Mouse (Mus musculus): ENCODE measurements around the gene Rsph1. TPM values are rescaled to one million over a fixed set of nuclear protein-coding genes. Genes with fewer than 3 reads are reported as not detected.

Gene Rsph1
- polyA plus RNA-seq (2012; rRNA removed; ENCODE audit: low replicate concordance), result 0.23 and 0.72 TPM in 2 replicates

DNA sequence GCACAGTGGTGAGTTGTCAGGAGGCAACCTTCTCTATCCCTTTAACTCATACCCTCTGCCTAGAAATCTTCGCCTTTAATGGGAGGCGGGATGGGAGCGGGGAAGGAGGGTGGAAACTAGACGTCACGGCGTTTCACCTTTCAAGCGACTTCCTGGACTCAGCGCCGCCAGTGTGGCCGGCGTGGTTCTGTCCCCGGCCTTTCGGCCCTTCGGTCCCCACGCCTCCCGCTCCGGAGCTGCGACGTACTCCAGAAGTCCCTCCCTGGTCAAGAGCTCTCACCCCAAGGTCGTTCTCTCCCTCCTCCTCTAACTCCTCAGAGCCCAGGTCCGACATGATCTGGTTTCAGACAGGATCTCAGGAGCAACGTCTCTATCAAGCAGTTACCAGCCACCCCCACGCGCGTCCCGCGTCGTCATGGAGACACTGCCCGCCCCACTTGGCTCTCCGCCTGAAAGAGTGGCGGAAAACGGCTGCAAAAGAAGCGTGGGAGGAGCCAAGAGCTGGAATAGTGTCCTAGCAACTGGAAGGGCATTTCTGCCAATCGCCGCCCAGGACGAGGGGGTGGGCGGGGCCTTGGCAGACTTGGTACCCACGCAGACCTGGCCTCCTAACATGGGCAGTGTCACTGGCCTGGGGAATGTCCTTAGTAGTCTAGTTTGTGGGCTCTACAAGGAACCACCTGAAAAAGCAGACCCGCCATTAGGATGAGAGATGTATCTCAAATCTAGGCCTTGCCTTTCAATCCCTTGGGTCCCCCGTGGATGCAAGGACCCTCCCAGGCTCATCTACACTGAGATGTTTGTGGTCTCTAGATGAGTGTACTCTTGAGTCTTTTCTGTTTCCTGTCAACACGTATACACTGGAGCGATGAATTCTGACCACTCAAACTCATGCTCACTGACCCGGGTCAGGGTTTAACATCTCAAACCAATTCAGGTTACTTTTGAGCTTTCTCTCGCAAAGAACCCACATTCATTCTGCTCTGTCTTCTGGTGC, at the start of gene Rsph1:
Gene Rsph1 (minus strand): TSS at position 462 of the 997 bp plus-strand sequence.

DNA sequence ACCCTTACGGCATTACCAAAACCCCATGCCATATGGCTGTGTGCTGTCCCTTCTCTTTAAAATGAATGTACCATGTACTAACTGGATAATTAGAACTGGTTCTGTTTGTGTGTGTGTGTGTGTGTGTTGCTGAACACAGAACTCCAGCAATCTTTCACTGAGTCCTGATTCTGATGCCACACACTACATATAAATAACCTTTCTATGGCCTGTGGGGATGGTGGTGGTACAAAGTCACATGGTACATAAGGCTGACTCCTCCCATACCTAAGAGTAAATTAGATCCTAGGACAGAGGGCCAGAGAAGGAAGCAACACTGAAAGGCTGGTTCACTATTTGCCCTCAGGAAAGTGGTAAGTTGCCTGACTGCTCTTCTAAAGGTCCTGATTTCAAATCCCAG, 9.3 kb upstream of the Rsph1 start, which contains the start of gene Slc37a1:
Gene Slc37a1 (plus strand): TSS at position 301 of the 400 bp plus-strand sequence.

DNA sequence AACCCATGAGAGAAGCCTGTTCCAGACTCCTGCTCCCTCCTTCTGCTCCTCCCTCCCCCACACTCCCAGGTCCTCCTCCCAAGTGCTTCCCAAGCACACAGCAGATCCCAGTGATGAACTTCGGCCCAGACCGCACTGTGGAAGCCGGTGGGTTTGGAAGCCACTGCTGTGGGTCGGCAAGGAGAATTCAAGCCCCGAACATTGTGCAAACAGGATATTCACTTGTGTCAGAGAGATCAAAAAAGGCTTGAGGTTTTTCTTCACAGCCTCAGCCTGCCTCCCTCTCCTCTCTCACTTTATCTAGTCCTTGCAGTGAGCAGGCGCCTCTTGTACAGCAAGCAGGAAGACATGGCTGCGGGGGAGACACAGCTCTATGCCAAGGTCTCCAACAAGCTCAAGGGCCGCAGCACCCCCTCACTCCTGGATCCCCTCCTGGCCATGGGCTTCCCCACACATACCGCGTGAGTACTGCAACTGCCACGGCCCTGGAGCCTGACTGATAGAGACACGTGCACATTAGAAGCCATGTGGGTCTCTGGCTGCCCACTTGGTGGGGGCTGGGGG, 69.3 kb downstream of the Rsph1 start, which contains the start of gene Ubash3a:
Gene Ubash3a (plus strand): TSS at position 103 of the 564 bp plus-strand sequence.

Other genes with a start within 250 kb of the Rsph1 start
- gene Abcg1, start 219.7 kb downstream of the Rsph1 start, polyA plus RNA-seq (2012; rRNA removed; ENCODE audit: low replicate concordance), result 11.7 and 15.1 TPM in 2 replicates
- gene Tff3, start 147.7 kb downstream of the Rsph1 start, polyA plus RNA-seq (2012; rRNA removed; ENCODE audit: low replicate concordance), result 1.1 and 1.4 TPM in 2 replicates
- gene Tff2, start 133.1 kb downstream of the Rsph1 start, polyA plus RNA-seq (2012; rRNA removed; ENCODE audit: low replicate concordance), result 0.26 TPM in 1 of 2 replicates, not detected in the other
- gene Tff1, start 112.1 kb downstream of the Rsph1 start, polyA plus RNA-seq (2012; rRNA removed; ENCODE audit: low replicate concordance), result not detected in 2 replicates
- not detected in 2 replicates for gene Tmprss3, start 78.4 kb downstream of the Rsph1 start, polyA plus RNA-seq (2012; rRNA removed; ENCODE audit: low replicate concordance)
- 0.80 and 1.0 TPM in 2 replicates for gene Ubash3a, start 69.5 kb downstream of the Rsph1 start, polyA plus RNA-seq (2012; rRNA removed; ENCODE audit: low replicate concordance)
- gene Slc37a1, start 9.4 kb upstream of the Rsph1 start, polyA plus RNA-seq (2012; rRNA removed; ENCODE audit: low replicate concordance), result 3.2 and 7.0 TPM in 2 replicates
- 20.5 and 50.2 TPM in 2 replicates for gene Pde9a, start 108.8 kb upstream of the Rsph1 start, polyA plus RNA-seq (2012; rRNA removed; ENCODE audit: low replicate concordance)
- gene Wdr4, start 242.6 kb upstream of the Rsph1 start, polyA plus RNA-seq (2012; rRNA removed; ENCODE audit: low replicate concordance), result 33.4 and 47.8 TPM in 2 replicates
- gene Ndufv3, start 242.7 kb upstream of the Rsph1 start, polyA plus RNA-seq (2012; rRNA removed; ENCODE audit: low replicate concordance), result 260 and 402 TPM in 2 replicates